Mouse (Mus musculus): ENCODE results near the gene Ets1. TPM values are rescaled to one million over a fixed set of nuclear protein-coding genes. Genes with fewer than 3 reads are reported as not detected.
A peak's percentile ranks its signal among the peaks of the same experiment; 100 is the strongest.

The Ets1 gene
- polyA plus RNA-seq, 1 experiment from 2014 or later: 48.5 TPM

DNA sequence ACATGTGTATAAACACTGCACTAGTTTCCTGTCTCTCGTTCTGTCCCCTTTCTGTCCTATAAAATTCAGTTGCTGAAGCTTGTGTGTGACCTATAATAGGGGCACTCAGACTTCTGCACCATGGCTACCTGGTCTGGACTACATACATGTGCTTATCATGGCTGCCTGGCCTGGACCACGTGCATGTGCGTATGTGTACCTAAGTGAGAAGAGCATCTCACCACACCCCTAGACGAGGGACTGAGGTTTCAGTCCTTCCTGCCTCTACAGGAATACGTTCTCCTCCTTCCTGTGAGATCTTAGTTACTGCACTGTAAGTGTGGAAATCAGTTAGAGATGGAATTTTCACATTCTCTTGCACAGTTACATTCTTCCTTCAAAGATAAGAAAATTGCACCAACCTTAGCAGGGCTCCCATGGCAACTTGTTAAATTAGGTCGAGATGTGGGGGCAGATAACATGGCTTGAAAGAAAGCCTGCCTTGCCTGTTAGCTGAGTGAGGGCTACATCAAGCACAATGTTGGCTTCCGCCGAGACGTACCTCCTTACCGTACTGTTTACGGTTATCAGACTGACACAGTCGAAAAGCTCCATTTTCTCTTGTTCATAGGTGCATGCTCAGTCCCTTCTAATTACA, 104.8 kb downstream of the Ets1 start:
- peaks cover 38% of the 10 kb centered on the region for H3K36me3 ChIP-seq
- no peak for ATAC-seq (ENCODE audit: insufficient number of reproducible peaks, insufficient read depth, low FRiP score, low TSS enrichment, low read depth)
- no peaks in the 10 kb centered on the region for H3K27me3 ChIP-seq
- no peaks in the 10 kb centered on the region for H3K9me3 ChIP-seq
- WGBS: 90% methylated on average over 12 of the region's 12 CpGs
- no peak overlapping the region for H3K9ac ChIP-seq (replicated peaks)
- no peak overlapping the region for H3K4me3 ChIP-seq (replicated peaks)
- H3K4me1 ChIP-seq (replicated peaks): peaks cover 51% of the 10 kb centered on the region
- H3K4me2 ChIP-seq: no peak overlapping the region
- 0 out of 2 replicates have a peak overlapping the region, but pooled peaks have one; percentile 12 for H3K27ac ChIP-seq

GRCm38 (mm10) chr9:32741681-32742080, 105.7 kb downstream of the Ets1 start:
- Histone ChIP-seq H3K9ac (replicated peaks) (no peak overlapping the region), H3K9me3 (no peaks in the 10 kb centered on the region), H3K4me1 (replicated peaks) (peaks cover 59% of the 10 kb centered on the region), H3K36me3 (peaks cover 31% of the 10 kb centered on the region), H3K4me3 (replicated peaks) (no peak overlapping the region), H3K27me3 (no peaks in the 10 kb centered on the region), H3K27ac (no peak overlapping the region), H3K4me2 (no peak overlapping the region)
- 50% methylated on average over 2 of the region's 2 CpGs for WGBS
- no peak for ATAC-seq (ENCODE audit: insufficient number of reproducible peaks, insufficient read depth, low FRiP score, low TSS enrichment, low read depth)

DNA sequence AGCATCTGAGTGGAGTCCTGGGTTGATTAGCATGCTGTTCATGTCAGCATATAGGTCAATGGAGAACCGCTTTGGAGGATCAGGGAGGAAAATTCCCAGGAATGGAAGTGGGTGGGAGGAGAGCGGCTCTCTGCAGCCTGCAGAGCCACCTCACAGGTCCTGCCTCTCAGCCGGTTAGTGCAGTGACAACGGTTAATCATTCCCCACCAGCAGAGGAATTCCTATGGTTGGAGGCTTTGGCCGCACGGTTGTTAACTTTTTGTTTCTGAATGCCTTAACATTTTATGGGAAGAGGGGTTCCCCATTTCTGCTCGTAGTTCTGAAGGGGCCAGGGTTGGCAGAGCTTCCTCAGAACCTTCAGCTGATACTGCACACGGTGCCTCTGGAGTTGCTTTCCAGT, 107.1 kb downstream of the Ets1 start:
- Histone ChIP-seq H3K4me3 (replicated peaks) (no peak overlapping the region), H3K4me2 (no peak overlapping the region), H3K36me3 (peaks cover 23% of the 10 kb centered on the region), H3K4me1 (replicated peaks) (peaks cover 66% of the 10 kb centered on the region), H3K9ac (replicated peaks) (no peak overlapping the region), H3K27ac (no peak overlapping the region), H3K27me3 (no peaks in the 10 kb centered on the region), H3K9me3 (no peaks in the 10 kb centered on the region)
- 61% methylated on average over 8 of the region's 8 CpGs for WGBS
- no peak for ATAC-seq (ENCODE audit: insufficient number of reproducible peaks, insufficient read depth, low FRiP score, low TSS enrichment, low read depth)

GRCm38 (mm10) chr9:32743642-32744161, 107.7 kb downstream of the Ets1 start:
- no peaks in the 10 kb centered on the region for H3K9me3 ChIP-seq
- no peak overlapping the region for H3K27ac ChIP-seq
- peaks cover 18% of the 10 kb centered on the region for H3K36me3 ChIP-seq
- H3K4me3 ChIP-seq (replicated peaks): no peak overlapping the region
- no peak for ATAC-seq (ENCODE audit: insufficient number of reproducible peaks, insufficient read depth, low FRiP score, low TSS enrichment, low read depth)
- H3K4me2 ChIP-seq: no peak overlapping the region
- H3K4me1 ChIP-seq (replicated peaks): peaks cover 66% of the 10 kb centered on the region
- H3K27me3 ChIP-seq: no peaks in the 10 kb centered on the region
- H3K9ac ChIP-seq (replicated peaks): no peak overlapping the region
- 82% methylated on average over 9 of the region's 9 CpGs for WGBS

DNA sequence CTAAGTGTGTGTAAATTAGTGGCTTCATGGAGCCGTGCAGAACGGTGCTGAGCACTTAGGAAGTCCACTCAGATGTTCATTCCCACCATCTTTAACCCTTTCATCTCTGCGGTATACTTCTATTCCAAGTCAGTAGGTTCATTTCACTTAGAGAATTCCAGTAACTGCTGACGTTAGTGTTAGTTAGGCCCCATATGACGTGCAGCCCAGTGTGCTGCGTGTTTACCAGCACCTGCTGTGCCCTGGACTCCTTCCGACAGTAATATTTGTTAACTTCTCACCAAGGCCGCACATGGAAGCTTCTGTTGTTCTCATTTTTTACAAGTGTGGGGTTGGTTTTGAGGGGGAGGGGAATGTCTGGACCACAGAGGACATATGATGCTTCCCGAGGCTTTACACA, 108.3 kb downstream of the Ets1 start:
- Histone ChIP-seq H3K4me1 (replicated peaks) (peaks cover 66% of the 10 kb centered on the region), H3K9me3 (no peaks in the 10 kb centered on the region), H3K27me3 (no peaks in the 10 kb centered on the region), H3K36me3 (peaks cover 13% of the 10 kb centered on the region), H3K9ac (replicated peaks) (no peak overlapping the region), H3K4me3 (replicated peaks) (no peak overlapping the region), H3K27ac (no peak overlapping the region), H3K4me2 (no peak overlapping the region)
- WGBS: 70% methylated on average over 9 of the region's 9 CpGs
- no peak for ATAC-seq (ENCODE audit: insufficient number of reproducible peaks, insufficient read depth, low FRiP score, low TSS enrichment, low read depth)

DNA sequence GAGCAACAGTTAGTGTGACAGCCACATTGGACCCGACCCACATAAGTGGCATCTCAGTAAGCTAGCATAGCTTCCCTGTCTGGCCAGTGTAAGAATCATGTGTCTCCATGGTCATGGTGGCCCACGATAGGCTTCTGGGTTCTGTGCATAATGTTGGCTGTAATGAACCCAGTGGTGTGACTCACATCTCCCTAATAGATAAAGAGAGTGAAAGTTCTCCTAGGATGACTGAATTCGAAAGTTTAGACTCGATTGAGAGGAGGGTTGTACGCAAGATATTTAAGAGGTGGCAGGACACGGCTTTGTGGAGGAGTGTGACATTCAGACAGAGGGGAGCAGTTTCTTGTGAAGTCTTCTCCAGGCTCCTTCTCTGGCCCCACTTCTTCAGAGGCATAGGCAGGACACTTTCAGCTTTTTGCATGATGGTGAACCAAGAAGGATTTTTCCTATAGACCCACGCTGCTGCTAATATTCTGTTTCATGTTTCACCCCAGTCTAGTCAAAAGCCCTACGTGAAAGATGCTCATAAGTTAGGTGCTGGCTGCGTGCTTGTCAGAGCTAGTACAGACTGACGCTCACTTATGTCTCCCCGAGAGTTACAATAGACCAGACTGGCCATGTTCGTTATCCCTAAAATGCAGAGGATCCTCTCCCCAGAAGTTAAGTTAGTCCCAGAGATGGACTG, 109.2 kb downstream of the Ets1 start:
- Histone ChIP-seq H3K27me3 (no peaks in the 10 kb centered on the region), H3K9me3 (no peaks in the 10 kb centered on the region), H3K9ac (replicated peaks) (no peak overlapping the region), H3K27ac (0 out of 2 replicates have a peak overlapping the region, but pooled peaks have one; percentile 51), H3K4me1 (replicated peaks) (peaks cover 73% of the 10 kb centered on the region), H3K36me3 (peaks cover 20% of the 10 kb centered on the region), H3K4me2 (no peak overlapping the region), H3K4me3 (replicated peaks) (no peak overlapping the region)
- no peak for ATAC-seq (ENCODE audit: insufficient number of reproducible peaks, insufficient read depth, low FRiP score, low TSS enrichment, low read depth)
- 87% methylated on average over 12 of the region's 12 CpGs for WGBS

DNA sequence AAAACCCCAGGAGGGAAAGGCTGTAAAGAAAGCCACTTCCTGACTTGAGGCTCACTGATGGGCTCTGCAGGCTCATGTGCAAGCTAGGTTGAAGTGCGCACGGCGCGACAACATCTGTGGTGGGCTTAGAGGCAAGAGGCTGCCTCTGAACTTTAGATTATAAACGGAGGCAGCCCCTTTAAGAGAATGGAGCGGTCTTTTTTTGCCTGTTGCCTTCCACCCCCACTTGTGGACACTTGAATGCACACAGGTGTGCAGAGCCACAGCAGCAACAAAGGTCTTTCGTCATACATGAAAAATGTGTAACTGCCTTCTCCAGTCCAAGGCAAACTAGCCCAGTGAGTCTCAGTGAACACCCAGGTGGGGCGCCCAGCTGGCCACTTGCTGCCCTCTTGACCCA, 110.0 kb downstream of the Ets1 start:
- peak overlapping the region; percentile 1; the same call in 1 of the 2 replicates for H3K4me2 ChIP-seq
- 0 out of 2 replicates have a peak, but pooled peaks have one; percentile 35 for ATAC-seq (ENCODE audit: insufficient number of reproducible peaks, insufficient read depth, low FRiP score, low TSS enrichment, low read depth)
- H3K4me1 ChIP-seq (replicated peaks): peaks cover 70% of the 10 kb centered on the region
- no peak overlapping the region for H3K9ac ChIP-seq (replicated peaks)
- H3K9me3 ChIP-seq: no peaks in the 10 kb centered on the region
- no peaks in the 10 kb centered on the region for H3K27me3 ChIP-seq
- 40% methylated on average over 8 of the region's 8 CpGs for WGBS
- H3K4me3 ChIP-seq (replicated peaks): no peak overlapping the region
- H3K27ac ChIP-seq: peak overlapping the region; percentile 51; the same call in 1 of the 2 replicates
- H3K36me3 ChIP-seq: peaks cover 18% of the 10 kb centered on the region

DNA sequence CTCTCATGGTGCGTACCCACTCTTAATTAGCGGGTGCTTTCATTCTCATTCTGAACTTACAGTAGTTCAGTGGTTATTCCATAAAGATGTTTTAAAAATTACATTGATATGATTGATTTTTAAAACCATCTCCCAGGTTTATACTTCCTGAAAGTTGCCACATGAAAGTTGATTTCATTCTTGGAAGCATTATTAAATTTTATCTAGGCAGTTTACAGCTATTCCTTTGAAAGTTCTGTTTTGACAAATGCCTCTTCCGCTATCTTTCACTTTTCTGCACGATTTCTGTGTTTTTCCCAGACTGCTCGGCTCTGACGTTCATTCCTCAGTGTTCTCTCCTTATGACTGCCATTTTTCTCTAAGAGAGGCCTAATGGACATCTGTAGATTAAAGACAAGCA, 110.6 kb downstream of the Ets1 start:
- Histone ChIP-seq H3K36me3 (peaks cover 15% of the 10 kb centered on the region; the same call in 1 of the 2 replicates), H3K4me3 (replicated peaks) (no peak overlapping the region), H3K4me2 (no peak overlapping the region), H3K9me3 (no peaks in the 10 kb centered on the region), H3K4me1 (replicated peaks) (peaks cover 66% of the 10 kb centered on the region), H3K27me3 (no peaks in the 10 kb centered on the region), H3K27ac (peak overlapping the region; percentile 51; the same call in 1 of the 2 replicates), H3K9ac (replicated peaks) (no peak overlapping the region)
- 85% methylated on average over 6 of the region's 6 CpGs for WGBS
- ATAC-seq (ENCODE audit: insufficient number of reproducible peaks, insufficient read depth, low FRiP score, low TSS enrichment, low read depth): no peak

DNA sequence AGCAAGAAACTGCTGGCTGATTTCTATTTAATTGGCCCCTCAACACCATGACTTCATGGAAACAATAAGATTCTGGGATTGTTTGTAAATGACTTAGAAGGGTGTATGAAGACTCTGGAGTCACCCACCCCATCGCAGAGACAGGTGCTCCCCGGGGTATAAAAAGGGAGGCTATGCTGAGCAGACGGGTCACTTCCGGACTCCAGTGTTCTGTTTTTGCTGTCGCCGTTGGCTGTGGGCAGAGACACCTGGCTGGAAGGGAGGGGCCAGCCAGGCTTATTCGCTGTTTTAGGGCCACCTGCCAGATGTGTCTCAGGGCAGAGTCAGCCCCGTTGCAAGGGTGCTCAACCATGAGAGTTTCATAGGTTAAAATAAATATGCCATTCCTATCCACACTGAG, 111.6 kb downstream of the Ets1 start:
- Histone ChIP-seq H3K4me3 (replicated peaks) (no peak overlapping the region), H3K9me3 (no peaks in the 10 kb centered on the region), H3K27me3 (no peaks in the 10 kb centered on the region), H3K9ac (replicated peaks) (no peak overlapping the region), H3K4me2 (no peak overlapping the region), H3K36me3 (peaks cover 18% of the 10 kb centered on the region), H3K27ac (no peak overlapping the region), H3K4me1 (replicated peaks) (peaks cover 59% of the 10 kb centered on the region)
- 74% methylated on average over 8 of the region's 8 CpGs for WGBS
- ATAC-seq (ENCODE audit: insufficient number of reproducible peaks, insufficient read depth, low FRiP score, low TSS enrichment, low read depth): no peak

DNA sequence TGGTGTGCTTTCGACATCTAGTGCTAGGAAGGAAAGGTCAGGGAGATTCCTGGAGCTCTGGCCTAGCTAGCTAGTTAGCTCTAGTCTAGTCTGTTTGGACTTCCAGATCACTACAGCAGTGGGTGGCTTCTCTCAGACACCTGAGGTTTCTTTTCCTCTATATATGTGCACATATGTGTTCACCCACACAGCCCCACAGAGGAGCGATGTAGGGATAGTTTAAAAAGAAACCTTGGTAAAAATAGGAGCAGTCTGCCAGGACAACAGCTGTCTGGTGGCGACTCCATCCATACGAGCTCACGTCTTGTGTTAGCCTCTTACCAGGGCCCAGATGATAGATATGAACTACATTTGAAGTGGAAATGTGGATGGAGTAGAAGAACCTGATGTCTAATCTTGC, 112.5 kb downstream of the Ets1 start:
- H3K4me3 ChIP-seq (replicated peaks): no peak overlapping the region
- ATAC-seq (ENCODE audit: insufficient number of reproducible peaks, insufficient read depth, low FRiP score, low TSS enrichment, low read depth): no peak
- no peak overlapping the region for H3K4me2 ChIP-seq
- 93% methylated on average over 5 of the region's 5 CpGs for WGBS
- no peaks in the 10 kb centered on the region for H3K9me3 ChIP-seq
- peaks cover 28% of the 10 kb centered on the region for H3K36me3 ChIP-seq
- peaks cover 50% of the 10 kb centered on the region for H3K4me1 ChIP-seq (replicated peaks)
- no peak overlapping the region for H3K9ac ChIP-seq (replicated peaks)
- no peaks in the 10 kb centered on the region for H3K27me3 ChIP-seq
- no peak overlapping the region for H3K27ac ChIP-seq

DNA sequence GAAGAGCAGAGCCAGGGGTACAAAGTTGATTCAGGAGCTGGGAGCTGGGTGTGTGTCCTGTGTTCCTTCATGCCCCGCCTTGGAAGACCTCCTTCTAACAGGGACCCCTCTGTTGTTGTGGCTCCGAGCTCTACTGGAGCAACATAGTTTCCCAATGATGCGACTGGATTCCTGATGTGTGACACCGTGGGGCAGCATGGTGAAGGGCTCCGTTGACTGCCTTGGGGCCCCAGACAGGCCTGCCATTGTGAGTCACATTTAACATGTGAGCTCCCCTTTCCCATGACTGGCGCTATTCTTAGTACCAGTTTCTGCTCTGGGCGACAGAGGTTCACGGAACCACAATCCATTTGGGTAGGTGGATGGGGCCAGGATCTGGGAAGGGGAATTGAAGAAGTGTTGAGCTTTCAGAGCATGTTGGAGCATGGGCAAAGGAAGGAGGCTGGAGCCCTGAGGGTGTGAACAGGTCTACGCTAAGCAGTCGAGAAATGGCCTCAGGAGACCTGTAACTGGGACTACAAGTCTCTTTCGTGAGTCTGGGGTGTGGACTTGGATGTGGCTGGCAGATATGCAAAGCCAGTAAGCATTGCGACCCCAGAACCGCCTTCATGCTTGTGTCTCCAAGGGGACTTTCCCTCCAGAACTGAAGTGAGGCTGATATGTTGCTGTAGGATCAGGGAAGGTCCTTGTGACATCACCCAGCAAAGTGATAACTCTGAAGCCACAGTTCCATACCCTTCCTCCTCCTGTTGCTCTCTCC, 113.9 kb downstream of the Ets1 start:
- H3K27ac ChIP-seq: peak overlapping the region; percentile 29; the same call in 1 of the 2 replicates
- peaks cover 36% of the 10 kb centered on the region for H3K4me1 ChIP-seq (replicated peaks)
- H3K27me3 ChIP-seq: no peaks in the 10 kb centered on the region
- H3K9me3 ChIP-seq: no peaks in the 10 kb centered on the region
- no peak for ATAC-seq (ENCODE audit: insufficient number of reproducible peaks, insufficient read depth, low FRiP score, low TSS enrichment, low read depth)
- no peak overlapping the region for H3K4me2 ChIP-seq
- H3K36me3 ChIP-seq: peaks cover 39% of the 10 kb centered on the region
- H3K9ac ChIP-seq (replicated peaks): no peak overlapping the region
- no peak overlapping the region for H3K4me3 ChIP-seq (replicated peaks)
- WGBS: 85% methylated on average over 13 of the region's 13 CpGs

All from limb, embryonic 12.5 days (tissue).